Mouse (Mus musculus): ENCODE measurements around the gene Rprm.

Rprm gene

DNA sequence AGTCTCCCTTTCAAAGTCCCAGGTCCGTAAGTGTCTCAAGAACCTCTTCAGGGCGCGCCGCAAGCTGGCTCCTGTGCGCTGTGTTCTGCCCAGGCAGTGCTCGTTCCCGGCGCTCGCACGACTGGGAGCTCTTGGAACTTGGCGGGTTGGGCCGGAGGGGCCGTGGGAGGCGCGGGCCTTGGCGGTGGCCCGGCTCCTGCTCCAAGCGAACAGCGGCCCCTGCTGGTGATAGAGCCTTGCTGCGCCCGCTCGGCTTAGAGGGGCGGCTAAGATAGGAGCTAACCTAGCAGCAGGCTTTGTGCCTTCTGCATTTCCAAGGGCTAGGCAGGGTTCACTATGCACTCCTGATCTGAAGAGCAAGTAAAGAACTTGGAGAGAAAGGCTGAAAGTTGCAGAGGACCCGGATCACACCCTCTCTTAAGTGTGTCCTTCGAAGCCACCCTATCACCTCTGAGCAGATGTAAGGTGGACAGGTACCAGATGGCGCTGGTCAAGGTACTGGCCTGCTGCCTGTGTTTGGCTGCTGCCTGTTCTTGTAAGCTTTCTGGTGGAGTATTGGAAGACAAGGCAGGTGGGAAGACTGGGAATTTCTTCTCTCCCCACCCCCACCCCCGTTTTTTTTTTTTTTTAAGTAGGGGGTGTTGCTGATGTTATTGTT lies at the start of gene Rprm:
Gene Rprm, minus strand, starts transcription at position 123 of the 658 bp plus-strand sequence.
- peak; percentile 82 to 90 for DNase-seq (ENCODE audit: low spot score in 2 of 2)

DNA sequence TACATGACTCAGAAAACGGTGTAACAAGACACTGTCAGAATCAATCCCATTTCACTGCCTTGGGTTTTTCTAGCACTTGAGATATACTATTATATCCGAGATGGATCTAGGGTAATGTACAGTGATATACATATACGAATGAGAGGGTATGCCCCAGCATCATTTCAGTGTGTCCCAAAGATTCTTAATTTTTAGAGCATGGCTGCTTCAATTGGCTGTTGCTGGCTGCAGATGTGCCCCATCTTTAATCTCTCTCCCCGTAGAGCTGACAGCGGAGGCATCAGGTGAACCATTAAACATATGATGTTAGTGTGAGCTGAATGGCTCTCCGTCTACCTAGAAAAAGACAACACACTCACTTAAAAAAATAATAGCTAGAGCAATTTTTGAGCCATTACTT lies 34.0 kb upstream of the Rprm start:
- no peak for DNase-seq (ENCODE audit: low spot score in 2 of 2)

DNA sequence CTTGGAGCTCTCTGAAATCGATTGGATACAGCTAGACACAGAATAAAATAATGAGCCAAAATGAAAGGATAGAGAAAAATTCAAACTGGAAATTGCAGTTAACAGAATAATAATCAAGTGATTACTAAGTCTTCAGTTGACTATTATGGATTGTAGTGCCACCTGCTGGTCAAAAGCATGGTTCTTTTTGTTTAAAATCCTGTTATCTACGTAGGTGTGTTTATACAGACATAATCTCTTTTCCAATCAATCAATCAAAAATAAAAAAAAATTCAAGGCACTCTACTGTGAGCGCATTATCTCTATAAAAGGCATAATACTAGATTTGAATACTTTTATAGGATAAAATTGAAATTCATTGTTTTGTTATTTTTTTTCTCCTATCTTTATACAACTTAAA lies 33.5 kb upstream of the Rprm start:
- DNase-seq (ENCODE audit: low spot score in 2 of 2): no peak

DNA sequence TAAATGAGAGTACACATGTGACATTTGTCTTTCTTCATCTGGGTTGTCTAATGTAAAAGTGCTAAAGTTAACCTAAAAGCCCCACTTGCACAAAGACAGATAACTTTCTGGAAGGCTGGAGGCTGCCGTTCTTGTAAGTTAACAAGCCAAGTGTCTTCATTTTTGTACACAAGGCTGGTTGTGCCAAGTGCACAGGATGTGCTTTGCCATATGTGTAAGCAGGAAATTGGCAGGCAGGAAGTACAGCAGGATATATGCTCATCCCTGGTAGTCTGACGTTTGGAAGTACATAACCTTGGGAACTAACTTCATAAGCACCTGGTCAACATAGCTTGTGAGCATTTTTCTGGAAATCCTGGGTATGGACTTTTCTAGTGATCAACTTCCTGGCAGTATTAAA lies 25.9 kb upstream of the Rprm start:
- DNase-seq (ENCODE audit: low spot score in 2 of 2): no peak

DNA sequence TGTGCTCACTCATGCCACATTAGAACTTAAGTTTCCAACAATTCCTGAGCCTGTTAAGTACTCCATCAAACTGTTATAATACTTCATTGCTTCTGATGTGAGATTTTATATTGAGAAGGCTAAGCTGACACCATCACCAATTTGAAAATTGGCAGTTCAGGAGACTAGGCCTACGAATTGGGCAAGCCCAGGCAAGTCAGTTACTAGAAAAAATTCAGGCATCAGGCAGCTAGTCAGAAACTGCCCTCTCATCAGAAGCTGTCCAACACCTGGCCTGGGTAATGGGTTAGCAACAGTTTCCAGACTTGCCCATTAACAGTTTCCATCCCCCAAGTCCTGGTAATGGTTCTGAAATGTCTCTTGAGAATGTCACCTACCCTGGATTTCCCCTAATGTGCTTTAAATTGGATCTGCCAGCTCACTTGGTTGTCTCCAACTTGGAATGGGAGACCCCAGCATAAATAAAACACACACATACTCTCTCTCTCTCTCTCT lies 20.9 kb upstream of the Rprm start:
- DNase-seq (ENCODE audit: low spot score in 2 of 2): no peak

DNA sequence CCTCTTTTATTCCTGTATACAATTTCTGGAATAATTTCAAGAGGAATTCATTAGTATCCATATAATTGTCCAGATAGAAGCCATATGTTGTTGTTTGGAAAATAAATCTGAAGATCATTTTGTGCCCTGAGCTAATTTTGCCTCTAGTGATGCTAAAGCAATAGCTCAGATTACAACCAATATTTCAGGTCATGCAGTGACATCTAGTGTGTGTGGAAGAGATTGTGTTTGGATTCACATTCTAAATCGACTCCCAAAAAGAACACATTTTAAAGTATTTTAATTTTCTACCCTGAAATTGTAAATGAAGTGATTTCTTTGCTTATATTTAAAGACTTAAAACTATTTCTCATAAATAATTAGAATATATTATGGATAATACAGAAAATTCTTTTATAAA lies 14.6 kb upstream of the Rprm start:
- DNase-seq (ENCODE audit: low spot score in 2 of 2): no peak

DNA sequence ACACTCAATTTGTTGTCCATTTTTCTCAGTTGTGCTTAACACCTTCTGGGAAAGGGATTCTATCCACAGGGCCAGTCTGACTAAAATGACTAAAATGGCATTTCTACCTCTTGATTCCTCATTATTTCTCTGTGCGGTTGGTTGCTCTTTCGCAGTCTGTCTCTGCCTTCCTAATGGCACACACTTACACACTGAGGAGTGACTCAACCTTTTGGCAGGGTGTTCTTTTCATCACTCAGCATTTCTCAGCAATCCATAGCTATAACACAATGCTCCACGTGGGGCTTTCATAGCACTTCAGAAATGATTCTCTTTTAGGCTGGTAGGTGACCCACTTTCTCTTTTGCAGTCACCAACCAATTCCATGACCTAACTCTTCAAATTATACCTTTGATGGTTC lies 7.3 kb upstream of the Rprm start:
- DNase-seq (ENCODE audit: low spot score in 2 of 2): no peak

DNA sequence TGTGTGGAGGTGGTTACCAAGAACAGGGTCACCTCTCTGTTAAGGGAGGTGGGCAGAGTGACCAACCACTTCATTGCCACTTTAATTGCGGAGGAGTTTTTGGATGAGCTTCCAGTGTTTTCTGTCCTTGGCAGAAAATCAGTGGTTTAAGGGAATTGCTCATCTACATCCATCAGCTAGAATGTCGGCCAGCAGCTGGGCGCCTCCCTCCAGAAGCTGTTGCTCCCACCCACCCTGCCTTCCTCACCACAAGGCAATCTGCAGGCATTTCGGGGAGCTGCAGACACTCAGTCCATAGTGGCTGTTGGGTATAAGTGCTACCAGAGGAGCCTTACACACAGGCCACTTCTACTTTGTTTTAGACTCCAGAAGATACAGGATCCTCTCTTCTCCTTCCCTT lies 902 bp upstream of the Rprm start:
- DNase-seq (ENCODE audit: low spot score in 2 of 2): no peak

DNA sequence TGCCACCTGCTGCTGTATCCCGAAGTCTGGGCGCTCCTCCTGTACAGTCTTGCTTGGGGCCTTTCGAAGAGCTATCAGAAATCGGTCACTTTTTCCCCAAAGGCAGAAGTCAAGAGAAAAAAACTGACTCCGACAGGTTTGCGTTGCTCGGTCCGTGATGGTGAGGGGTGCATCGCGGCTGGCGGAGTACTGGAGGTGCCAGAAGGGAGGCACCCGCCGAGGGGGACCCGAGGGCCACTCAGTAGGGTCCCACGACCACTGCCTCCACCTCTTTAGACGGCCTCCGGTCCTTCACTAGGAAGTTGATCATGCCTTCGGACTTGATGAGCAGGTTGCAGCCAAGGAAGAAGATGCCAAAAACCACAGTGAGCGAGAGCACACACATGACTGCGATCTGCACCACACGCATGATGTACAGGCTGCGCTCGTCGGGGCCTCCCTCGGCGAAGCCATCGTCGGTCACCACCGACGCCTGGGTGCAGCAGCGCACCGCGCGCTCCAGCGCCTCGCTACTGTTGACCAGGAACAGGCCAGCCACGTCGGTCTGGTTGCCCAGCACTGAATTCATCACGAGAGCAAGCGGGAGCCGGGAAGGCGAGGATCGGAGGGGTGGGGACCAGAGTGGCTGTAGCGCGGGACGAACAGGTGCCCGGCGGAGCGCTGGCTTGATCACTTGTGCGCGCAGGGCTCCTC lies 469 bp downstream of the Rprm start:
- no peak for DNase-seq (ENCODE audit: low spot score in 2 of 2)

DNA sequence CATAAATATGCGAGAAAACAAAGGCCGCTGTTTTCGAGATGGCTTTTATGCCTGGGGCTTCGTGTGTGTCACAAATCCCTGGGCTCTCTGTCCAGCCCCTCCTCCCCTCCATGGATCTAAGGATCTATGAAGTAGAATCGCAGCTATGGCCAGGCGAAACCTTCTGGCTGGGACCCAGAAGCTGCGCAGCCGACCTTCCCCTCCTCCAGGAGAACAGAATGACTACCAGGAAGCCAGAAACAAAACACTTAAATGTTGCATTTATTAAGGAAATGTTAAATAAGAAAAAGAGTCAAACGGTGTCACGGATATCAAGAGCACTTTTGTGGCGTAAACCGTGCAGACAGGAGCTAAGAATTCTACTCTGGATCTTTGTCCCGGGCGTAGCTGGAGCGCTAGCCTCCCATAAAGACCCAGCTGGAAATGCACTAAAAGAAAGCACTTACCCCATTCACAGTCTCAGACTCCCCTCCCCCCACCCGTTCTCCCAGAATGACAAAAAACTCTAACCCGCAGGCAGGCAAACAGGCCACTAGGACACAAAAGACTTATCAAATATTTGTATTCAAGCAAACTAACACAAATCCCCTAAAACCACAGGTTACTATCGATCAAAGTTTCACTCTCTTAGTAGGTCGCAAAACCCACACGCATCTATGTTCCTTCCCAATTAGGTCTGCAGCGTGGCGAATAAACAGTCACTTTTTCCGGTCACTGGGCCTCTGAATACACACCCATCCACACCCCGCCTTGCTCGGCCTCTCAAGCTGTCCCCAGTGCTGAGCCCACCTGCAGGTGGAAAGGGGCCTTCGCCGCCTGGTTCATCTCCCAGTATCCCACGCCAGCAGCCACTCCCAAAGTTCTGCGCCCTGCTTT lies 1.3 kb downstream of the Rprm start:
- DNase-seq (ENCODE audit: low spot score in 2 of 2): no peak

DNA sequence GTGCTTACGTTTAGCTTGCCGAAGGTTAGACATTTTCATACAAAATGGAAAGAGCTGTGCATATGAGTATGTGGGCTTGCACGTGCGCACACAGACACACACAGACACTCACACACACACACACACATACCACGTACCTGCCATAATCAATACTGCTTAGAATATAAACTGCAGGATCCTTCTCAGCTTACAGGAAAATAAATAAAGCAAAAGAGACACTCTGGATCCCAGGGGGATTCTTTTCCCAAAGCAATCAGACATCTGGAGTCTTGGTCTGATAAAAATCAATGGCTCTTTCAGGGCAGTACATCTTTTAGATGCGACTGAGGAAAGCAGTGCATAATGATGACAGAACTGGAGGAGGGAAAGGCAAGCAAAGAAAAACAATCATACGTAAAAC lies 6.4 kb downstream of the Rprm start:
- DNase-seq (ENCODE audit: low spot score in 2 of 2): no peak

DNA sequence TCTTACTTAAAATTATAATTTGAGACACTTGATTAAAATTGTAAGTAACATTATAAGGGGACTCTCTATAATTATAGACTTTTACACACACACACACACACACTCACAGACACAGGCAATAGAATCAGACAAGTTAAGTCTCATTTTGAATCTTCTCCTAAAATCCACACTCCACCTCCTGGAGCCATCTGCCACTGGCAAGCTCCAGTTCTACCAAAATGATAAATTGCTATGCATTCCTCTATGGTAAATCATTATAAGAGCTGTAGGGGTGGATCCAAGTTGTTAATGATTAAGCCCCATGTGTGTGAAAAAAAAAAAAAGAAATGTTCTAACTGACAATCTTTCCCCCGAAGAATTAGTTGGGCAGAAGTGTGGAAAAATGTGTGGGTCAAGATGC lies 13.8 kb downstream of the Rprm start:
- no peak for DNase-seq (ENCODE audit: low spot score in 2 of 2)

DNA sequence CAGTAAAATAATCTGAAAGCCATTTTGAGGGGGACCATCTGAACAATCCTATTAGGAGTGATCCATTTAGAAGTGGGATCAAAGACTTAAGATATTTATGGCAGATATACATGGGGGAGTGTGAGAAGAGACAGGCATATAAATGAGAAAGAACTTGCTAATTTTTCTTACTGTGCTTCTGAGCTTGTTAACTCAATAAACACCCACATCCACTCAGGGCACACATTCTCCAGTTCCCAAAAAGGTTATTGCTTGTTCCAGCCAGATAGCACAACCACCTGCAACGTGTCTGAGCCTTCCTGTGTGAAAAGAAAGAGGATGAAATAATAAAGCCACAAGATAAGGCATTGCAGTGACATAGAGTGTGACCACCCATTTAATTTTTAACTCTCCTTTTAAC lies 22.9 kb downstream of the Rprm start:
- no peak for DNase-seq (ENCODE audit: low spot score in 2 of 2)

DNA sequence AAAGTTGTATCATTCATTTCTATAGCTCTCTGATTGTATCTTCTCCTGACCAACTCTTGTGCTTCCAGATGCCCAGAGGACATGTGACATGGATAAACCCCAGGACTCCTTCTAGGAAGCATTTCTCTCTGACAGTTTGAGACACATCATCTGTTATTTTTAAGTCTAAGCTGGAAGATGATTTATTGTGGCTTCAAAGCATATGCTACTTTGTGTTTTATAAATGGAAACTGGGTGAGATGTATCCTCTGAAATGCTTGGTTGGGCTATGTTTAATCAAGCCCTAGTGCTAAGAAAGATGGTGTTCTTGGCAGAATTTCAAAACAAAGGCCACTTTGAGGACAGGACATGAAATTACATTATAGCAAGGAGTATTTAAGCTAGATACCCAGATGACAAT lies 24.3 kb downstream of the Rprm start:
- DNase-seq (ENCODE audit: low spot score in 2 of 2): no peak
